Mouse (Mus musculus) liver, embryonic 14.5 days (tissue): ENCODE results near the gene Timp2.

Experiments used
- CTCF ChIP-seq: IDR thresholded peaks from 2 replicates; pipeline ENCODE4 v1.5.1; 2016; ENCODE audit warnings: antibody characterized with exemption, low read depth, control low read depth
- EP300 ChIP-seq: IDR thresholded peaks from 2 replicates; pipeline ENCODE4 v1.6.1; 2016; ENCODE audit warnings: antibody characterized with exemption, low read depth

GRCm38 (mm10) chr11:118360907-118361341 is 5.4 kb upstream of the Timp2 start:
- TF ChIP-seq CTCF (no peak), EP300 (no peak)
